Mouse (Mus musculus): Measurements from ENCODE around the gene Klhl10.

DNA sequence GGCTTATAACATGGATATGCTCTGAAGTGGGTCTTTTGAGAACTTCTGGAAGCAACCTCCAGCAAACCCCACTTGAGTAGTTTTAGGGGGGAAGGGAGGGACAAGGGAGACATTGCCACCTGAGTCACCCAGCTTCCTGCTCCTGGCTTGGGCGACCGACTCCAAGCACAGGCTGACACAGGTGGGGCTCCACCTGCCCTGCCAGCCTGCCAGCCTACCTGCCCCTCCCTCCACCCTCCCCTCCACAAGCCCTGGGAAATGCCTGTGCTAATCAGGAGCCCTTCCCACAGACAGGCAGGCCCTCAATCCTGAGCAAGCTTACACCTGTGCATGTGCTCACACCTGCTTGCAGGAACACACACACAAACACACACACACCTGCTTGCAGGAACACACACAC is 39.0 kb upstream of the Klhl10 start:
- TF ChIP-seq CTCF (IDR thresholded peaks at IDR 0.05; ENCODE audit: low read depth, low read length) (no peak), POLR2A (IDR thresholded peaks at IDR 0.05; ENCODE audit: extremely low read depth, insufficient read depth, low read length) (no peak)

All from liver, adult 2 months (tissue).